Mouse (Mus musculus): ENCODE results near the gene Rheb. TPM values are rescaled to one million over a fixed set of nuclear protein-coding genes. Genes with fewer than 3 reads are reported as not detected.
"Not testable (repeated sequence)": the region's sequence is repeated elsewhere in the genome, so short reads cannot be mapped to it uniquely, and the experiment has no call there.

Gene Rheb
- polyA plus RNA-seq, 1 experiment = 47.8 TPM

DNA sequence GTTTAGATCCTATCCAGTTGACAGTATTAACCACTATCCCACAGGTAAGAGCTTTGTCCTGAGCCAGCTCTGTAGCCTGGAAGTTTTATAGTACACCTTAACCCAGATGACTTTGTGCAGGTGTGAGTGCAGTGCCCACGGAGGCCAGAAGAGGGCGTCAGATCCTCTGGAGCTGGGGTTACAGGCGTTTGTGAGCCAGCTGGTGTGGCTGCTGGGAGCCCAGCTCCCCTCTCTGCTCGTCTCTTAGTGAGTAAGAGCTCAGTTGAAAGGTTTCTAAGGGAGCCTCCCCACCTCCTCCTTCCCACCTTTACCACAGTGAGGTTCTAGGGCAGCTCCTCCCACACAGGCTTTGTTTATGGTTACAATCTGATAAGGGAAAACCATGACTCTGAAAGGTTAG is 65.7 kb downstream of the Rheb start:
- no peaks in the 10 kb centered on the region for H3K36me3 ChIP-seq (ENCODE audit: control insufficient read depth, insufficient read depth)

DNA sequence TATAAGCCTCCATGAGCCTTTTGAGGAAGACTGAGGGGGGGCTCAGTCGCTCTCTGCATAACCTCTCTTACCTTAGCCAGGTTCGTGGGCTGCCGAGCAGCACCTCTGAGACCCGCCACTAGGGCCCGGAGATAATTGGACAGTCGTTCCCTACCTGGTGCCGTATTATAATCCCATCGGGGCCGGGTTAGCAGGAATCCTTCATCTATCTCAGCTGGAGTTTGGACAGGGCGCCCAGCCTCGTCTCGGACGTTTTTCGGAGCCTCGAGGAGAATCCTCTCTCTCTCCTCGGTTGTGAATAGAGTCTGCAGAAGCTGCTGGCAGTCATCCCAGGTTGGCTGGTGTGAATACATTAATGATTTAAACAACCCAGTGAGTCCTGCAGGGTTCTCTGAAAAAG is 67.9 kb downstream of the Rheb start:
- H3K79me3 ChIP-seq (ENCODE audit: low read depth); H3K79me2 ChIP-seq (ENCODE audit: control insufficient read depth, insufficient read depth); H3K27me3 ChIP-seq (ENCODE audit: control insufficient read depth, insufficient read depth, insufficient read length); H3K36me3 ChIP-seq (ENCODE audit: control insufficient read depth, insufficient read depth); H3ac ChIP-seq (ENCODE audit: control insufficient read depth, insufficient read length, low read depth); H3K4me3 ChIP-seq (ENCODE audit: insufficient read depth, poor library complexity, severe bottlenecking): not testable (repeated sequence)

More for the DNA sequence above, 65.7 kb downstream of the Rheb start:
- Histone ChIP-seq H3K79me3 (ENCODE audit: low read depth) (no peaks in the 10 kb centered on the region), H3K79me2 (ENCODE audit: control insufficient read depth, insufficient read depth) (no peaks in the 10 kb centered on the region), H3ac (ENCODE audit: control insufficient read depth, insufficient read length, low read depth) (no peak overlapping the region), H3K4me3 (ENCODE audit: insufficient read depth, poor library complexity, severe bottlenecking) (no peak overlapping the region), H3K27me3 (ENCODE audit: control insufficient read depth, insufficient read depth, insufficient read length) (peaks cover 10% of the 10 kb centered on the region)
- no peak for TF ChIP-seq MYOD1 (IDR thresholded peaks at IDR 0.05; ENCODE audit: control insufficient read depth, insufficient read length, low read depth)
- TF ChIP-seq CTCF (IDR thresholded peaks at IDR 0.05; ENCODE audit: control insufficient read depth, insufficient read depth, insufficient read length) = no peak
- TF ChIP-seq CEBPB (IDR thresholded peaks at IDR 0.05; ENCODE audit: low read depth) = no peak
- no peak for TF ChIP-seq USF1 (IDR thresholded peaks at IDR 0.05; ENCODE audit: low read depth)
- no peak for TF ChIP-seq MYOG (IDR thresholded peaks at IDR 0.05; ENCODE audit: control insufficient read depth, extremely low read depth, insufficient read length)
- no peak for TF ChIP-seq MAX (IDR thresholded peaks at IDR 0.05)
- no peak for TF ChIP-seq FOSL1 (IDR thresholded peaks at IDR 0.05; ENCODE audit: insufficient read depth, low read length, poor library complexity, severe bottlenecking)

DNA sequence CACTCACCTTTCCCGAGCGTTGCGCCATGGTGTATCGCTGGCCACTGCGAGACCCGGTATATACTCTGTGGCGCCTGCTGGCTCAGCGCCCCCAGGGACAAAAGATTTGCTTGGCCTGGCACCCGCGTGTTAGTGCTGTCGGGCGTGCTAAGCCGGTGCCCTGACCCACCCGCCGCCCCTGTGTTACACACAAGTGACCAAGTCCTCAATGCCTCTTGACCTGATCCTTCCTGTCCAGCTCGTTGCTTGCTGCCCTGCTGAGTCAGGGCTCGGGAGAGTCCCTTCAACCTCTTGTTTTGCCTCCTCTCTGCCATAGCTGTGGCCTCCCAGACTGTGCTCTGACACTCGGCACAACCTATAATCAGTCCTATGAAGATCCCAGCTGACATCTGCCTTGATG is 84.6 kb downstream of the Rheb start, which contains the start of gene Crygn:
Gene Crygn, minus strand, starts transcription at position 193 of the 400 bp plus-strand sequence.
- Histone ChIP-seq H3K27me3 (ENCODE audit: control insufficient read depth, insufficient read depth, insufficient read length) (no peaks in the 10 kb centered on the region), H3K79me2 (ENCODE audit: control insufficient read depth, insufficient read depth) (no peaks in the 10 kb centered on the region), H3K36me3 (ENCODE audit: control insufficient read depth, insufficient read depth) (no peaks in the 10 kb centered on the region), H3K79me3 (ENCODE audit: low read depth) (no peaks in the 10 kb centered on the region), H3K4me3 (ENCODE audit: insufficient read depth, poor library complexity, severe bottlenecking) (no peak within 1 kb of the TSS), H3ac (ENCODE audit: control insufficient read depth, insufficient read length, low read depth) (no peak within 1 kb of the TSS)
- no peak for TF ChIP-seq FOSL1 (IDR thresholded peaks at IDR 0.05; ENCODE audit: insufficient read depth, low read length, poor library complexity, severe bottlenecking)
- no peak for TF ChIP-seq MYOD1 (IDR thresholded peaks at IDR 0.05; ENCODE audit: control insufficient read depth, insufficient read length, low read depth)
- TF ChIP-seq MAX (IDR thresholded peaks at IDR 0.05) = no peak
- TF ChIP-seq MYOG (IDR thresholded peaks at IDR 0.05; ENCODE audit: control insufficient read depth, extremely low read depth, insufficient read length) = no peak
- TF ChIP-seq CTCF (IDR thresholded peaks at IDR 0.05; ENCODE audit: control insufficient read depth, insufficient read depth, insufficient read length) = no peak
- no peak for TF ChIP-seq CEBPB (IDR thresholded peaks at IDR 0.05; ENCODE audit: low read depth)
- no peak for TF ChIP-seq USF1 (IDR thresholded peaks at IDR 0.05; ENCODE audit: low read depth)

DNA sequence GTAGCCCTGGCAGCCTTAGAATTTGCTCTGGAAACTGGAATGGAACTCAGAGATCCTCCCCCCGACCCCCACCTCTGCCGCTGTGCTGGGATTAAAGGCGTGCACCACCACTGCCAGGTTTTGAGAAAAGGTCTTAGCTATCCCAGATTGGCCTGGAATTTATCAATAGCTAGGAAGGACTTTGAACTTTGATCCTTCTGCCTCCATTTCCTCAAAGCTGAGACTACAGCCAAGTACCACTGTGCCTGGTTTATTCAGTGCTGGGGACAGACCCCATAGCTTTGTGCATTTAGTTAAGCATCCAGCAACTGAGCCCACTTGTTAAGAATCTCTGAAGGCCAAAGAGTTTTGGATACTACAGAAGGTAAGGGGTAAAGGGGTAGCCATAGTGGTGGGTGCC is 85.5 kb downstream of the Rheb start:
- no peak overlapping the region for H3ac ChIP-seq (ENCODE audit: control insufficient read depth, insufficient read length, low read depth)
- H3K79me2 ChIP-seq (ENCODE audit: control insufficient read depth, insufficient read depth) = no peaks in the 10 kb centered on the region
- no peaks in the 10 kb centered on the region for H3K36me3 ChIP-seq (ENCODE audit: control insufficient read depth, insufficient read depth)
- H3K27me3 ChIP-seq (ENCODE audit: control insufficient read depth, insufficient read depth, insufficient read length) = no peaks in the 10 kb centered on the region
- no peak overlapping the region for H3K4me3 ChIP-seq (ENCODE audit: insufficient read depth, poor library complexity, severe bottlenecking)
- TF ChIP-seq FOSL1 (IDR thresholded peaks at IDR 0.05; ENCODE audit: insufficient read depth, low read length, poor library complexity, severe bottlenecking) = no peak
- no peak for TF ChIP-seq CTCF (IDR thresholded peaks at IDR 0.05; ENCODE audit: control insufficient read depth, insufficient read depth, insufficient read length)
- TF ChIP-seq CEBPB (IDR thresholded peaks at IDR 0.05; ENCODE audit: low read depth) = no peak
- TF ChIP-seq MYOD1 (IDR thresholded peaks at IDR 0.05; ENCODE audit: control insufficient read depth, insufficient read length, low read depth) = no peak
- TF ChIP-seq MAX (IDR thresholded peaks at IDR 0.05) = no peak
- TF ChIP-seq USF1 (IDR thresholded peaks at IDR 0.05; ENCODE audit: low read depth) = no peak
- TF ChIP-seq MYOG (IDR thresholded peaks at IDR 0.05; ENCODE audit: control insufficient read depth, extremely low read depth, insufficient read length) = no peak
- H3K79me3 ChIP-seq (ENCODE audit: low read depth) = no peaks in the 10 kb centered on the region

Other genes with a start within 250 kb of the Rheb start
- gene Smarcd3, start 218.2 kb downstream of the Rheb start, polyA plus RNA-seq (2012; fragmentation: generic; extraction: Trizol) = 87.6 TPM
- gene Nub1, start 157.1 kb downstream of the Rheb start, polyA plus RNA-seq (2012; fragmentation: generic; extraction: Trizol) = 18.6 TPM
- not detected for gene Wdr86, start 111.9 kb downstream of the Rheb start, polyA plus RNA-seq (2012; fragmentation: generic; extraction: Trizol)
- not detected for gene Crygn, start 84.6 kb downstream of the Rheb start, polyA plus RNA-seq (2012; fragmentation: generic; extraction: Trizol)